Mouse (Mus musculus): ENCODE measurements around the gene Sncb. TPM values are rescaled to one million over a fixed set of nuclear protein-coding genes. Genes with fewer than 3 reads are reported as not detected.
"Not testable (repeated sequence)": the region's sequence is repeated elsewhere in the genome, so short reads cannot be mapped to it uniquely, and the experiment has no call there.

The Sncb gene
- total and polyA plus RNA-seq, 2 experiments from 2014 or later: 111 to 222 TPM

DNA sequence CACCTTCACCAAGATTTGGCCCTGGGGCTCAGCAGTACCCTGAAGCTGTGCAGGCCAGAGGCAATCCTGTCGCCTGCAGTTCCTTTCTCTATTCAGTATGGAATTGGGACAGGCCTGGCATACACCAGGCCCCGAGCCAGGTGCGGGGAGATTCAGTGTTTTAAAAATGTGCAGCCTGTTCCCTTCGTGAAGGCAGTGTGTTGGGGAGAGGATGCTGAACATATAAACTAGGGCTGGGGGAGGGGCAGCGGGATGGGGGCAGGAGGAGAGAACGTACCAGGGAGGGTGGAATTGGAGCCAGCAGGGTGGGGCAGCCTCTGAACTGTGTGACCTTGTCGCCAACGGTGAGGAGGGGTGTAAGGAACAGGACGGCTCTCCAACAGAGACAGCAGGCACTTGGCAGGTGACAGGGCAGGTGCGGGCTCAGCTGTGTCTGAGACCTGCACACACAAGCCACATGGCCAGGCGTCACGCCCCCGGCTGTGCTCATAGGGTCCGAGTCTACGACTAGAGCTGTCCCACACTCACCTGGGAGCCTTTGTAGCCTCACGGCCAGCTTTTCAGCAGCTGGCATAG lies 27.7 kb upstream of the Sncb start:
- Histone ChIP-seq H3K36me3 (ENCODE audit: insufficient read depth, low read length) (no peaks in the 10 kb centered on the region), H3K4me2 (ENCODE audit: low read depth, low read length) (no peak overlapping the region), H3K27me3 (ENCODE audit: insufficient read depth, low read length) (no peaks in the 10 kb centered on the region), H3K9ac (replicated peaks; ENCODE audit: low read length) (no peak overlapping the region), H3K9me3 (ENCODE audit: low read length) (no peaks in the 10 kb centered on the region), H3K27ac (no peak overlapping the region), H3K4me1 (ENCODE audit: insufficient read depth, low read length) (no peaks in the 10 kb centered on the region), H3K4me3 (ENCODE audit: low read length) (no peak overlapping the region)
- 73% methylated on average over 16 of the region's 16 CpGs for WGBS
- DNase-seq (ENCODE audit: low spot score): no peak
- ATAC-seq: no peak
- no peak for TF ChIP-seq CTCF (IDR thresholded peaks at IDR 0.05; ENCODE audit: low read depth)

DNA sequence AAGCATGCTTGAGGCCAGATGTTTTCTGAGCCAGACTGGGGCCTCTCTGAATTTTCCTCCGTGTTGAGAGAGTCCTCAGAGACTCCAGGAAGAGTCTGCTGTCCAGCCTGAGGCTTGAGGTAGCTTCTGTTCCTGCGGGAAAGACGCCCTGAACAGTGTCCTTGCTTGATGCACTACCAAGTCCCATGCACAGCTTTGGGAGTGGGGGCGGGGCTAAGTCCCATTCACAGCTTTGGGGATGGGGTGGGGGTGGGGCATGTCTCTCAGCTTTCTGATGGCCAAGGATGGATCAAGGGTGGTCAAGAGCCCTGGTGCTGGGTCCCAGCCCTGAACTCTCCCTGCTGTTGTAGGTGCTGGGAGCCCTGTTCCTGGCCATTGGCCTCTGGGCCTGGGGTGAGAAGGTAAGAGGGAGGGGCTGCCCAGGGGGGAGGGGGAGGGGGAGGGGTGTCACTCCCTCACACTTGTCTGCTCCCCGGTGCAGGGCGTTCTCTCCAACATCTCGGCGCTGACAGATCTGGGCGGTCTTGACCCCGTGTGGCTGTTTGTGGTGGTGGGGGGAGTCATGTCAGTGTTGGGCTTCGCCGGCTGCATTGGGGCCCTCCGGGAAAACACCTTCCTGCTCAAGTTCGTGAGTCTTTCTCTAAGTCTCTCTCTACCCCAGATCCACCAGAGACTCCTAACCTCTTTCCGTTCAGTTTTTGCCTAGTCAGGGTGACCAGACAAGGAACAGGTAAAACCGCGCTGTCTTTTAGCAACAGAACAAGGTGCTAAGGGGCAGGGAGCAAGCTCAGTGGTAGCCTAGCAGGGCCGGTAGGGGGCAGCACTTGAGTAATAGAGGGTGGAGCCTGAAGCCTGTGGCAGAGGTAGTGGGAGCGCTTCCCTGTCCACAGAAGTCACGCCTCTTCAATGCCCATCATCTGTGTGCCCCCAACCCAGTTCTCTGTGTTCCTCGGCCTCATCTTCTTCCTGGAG lies 26.1 kb upstream of the Sncb start:
- no peak for ATAC-seq
- Histone ChIP-seq H3K9ac (replicated peaks; ENCODE audit: low read length) (no peak overlapping the region), H3K27me3 (ENCODE audit: insufficient read depth, low read length) (no peaks in the 10 kb centered on the region), H3K9me3 (ENCODE audit: low read length) (no peaks in the 10 kb centered on the region), H3K36me3 (ENCODE audit: insufficient read depth, low read length) (no peaks in the 10 kb centered on the region), H3K4me1 (ENCODE audit: insufficient read depth, low read length) (no peaks in the 10 kb centered on the region), H3K4me3 (ENCODE audit: low read length) (no peak overlapping the region), H3K27ac (no peak overlapping the region), H3K4me2 (ENCODE audit: low read depth, low read length) (no peak overlapping the region)
- 24% methylated on average over 21 of the region's 21 CpGs for WGBS
- peak; percentile 50 for TF ChIP-seq CTCF (IDR thresholded peaks at IDR 0.05; ENCODE audit: low read depth)
- DNase-seq (ENCODE audit: low spot score): no peak

DNA sequence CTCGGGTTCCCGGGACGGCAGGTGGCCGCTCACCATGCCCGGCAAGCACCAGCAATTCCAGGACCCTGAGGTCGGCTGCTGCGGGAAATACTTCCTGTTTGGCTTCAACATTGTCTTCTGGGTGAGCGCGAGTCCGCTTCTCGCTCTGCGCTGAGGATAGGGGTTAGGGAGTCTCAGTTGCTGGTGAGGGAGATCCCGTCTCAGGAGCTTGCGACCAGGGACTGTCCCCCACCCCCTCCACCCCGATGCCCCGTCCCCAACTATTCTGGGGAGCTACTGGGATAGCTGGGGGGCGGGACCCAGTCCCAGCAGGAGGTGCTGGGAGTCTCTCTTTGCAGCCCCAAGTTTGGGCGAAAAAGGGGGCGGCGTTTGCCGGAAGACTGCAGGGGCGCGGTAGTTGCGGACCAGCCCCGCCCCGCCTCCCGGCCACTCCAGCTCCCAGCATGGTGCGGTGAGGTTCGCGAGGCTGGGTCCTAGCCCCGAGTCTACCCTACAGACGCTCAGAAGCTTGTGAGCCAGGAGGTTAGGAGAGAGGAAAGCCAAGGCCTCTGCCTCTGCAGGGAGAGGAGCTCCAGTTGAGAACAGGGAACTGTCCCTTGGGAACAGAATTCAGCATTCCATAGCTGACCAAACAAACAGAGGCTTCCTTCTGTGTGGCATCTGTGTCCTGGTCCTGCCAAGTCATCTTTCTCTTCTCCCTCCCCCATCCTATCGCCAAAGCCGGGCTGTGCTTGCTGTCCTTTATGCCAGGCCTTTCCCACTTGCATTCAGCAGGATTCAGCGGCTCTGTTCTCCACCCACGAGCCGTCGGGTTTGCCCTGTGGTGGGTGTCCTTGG lies 23.4 kb upstream of the Sncb start:
- peak overlapping the region; percentile 56; the same call in 1 of the 2 replicates for H3K27ac ChIP-seq
- peak; percentile 47 for ATAC-seq
- H3K4me3 ChIP-seq (ENCODE audit: low read length): peak overlapping the region; percentile 61
- peak overlapping the region; percentile 64 for H3K9ac ChIP-seq (replicated peaks; ENCODE audit: low read length)
- H3K27me3 ChIP-seq (ENCODE audit: insufficient read depth, low read length): no peaks in the 10 kb centered on the region
- H3K36me3 ChIP-seq (ENCODE audit: insufficient read depth, low read length): no peaks in the 10 kb centered on the region
- H3K4me1 ChIP-seq (ENCODE audit: insufficient read depth, low read length): no peaks in the 10 kb centered on the region
- H3K9me3 ChIP-seq (ENCODE audit: low read length): no peaks in the 10 kb centered on the region
- peak overlapping the region; percentile 92 for H3K4me2 ChIP-seq (ENCODE audit: low read depth, low read length)
- TF ChIP-seq CTCF (IDR thresholded peaks at IDR 0.05; ENCODE audit: low read depth): no peak
- peak; percentile 59 for DNase-seq (ENCODE audit: low spot score)
- 1% methylated on average over 38 of the region's 38 CpGs for WGBS

DNA sequence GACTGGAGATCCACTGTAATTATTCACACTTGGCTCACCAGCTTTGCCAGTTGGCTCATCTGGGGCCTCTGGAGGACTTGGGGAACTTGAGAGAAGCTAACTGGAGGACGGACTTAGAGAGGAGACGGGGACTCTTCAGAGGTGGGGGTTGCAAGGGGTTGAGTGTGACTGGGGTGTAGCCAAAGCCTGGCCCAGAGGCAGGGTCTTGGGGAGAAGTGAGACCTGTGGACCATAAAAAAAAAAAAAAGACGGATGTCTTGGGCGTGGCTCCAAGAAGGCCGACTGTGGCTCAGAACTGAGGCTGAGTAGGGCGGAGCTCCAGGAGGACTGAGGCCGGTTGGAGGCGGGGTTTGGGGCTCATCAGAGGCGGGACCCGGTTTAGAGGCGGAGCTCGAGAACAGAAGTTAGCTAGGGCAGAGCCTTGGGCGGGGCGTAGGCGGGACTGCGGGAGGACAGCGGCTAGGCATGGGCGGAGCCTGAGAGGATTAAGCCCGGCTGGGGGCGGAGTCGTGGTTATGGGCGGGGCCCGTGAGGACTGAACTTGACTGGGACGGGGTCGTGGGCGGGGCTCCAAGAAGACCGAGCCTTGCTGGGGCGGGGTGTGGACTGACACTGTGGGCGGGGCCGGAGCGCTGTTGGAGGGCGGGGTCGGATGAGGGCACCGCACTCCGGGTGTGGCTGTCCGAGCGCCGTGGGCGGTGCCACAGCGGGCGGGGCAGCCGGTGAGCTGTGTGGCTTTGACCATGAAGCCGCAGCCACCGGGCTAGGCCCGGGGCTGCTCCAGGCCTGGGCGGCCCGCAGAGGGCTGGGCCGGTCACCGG lies 22.6 kb upstream of the Sncb start, which contains the start of gene Tspan17:
Gene Tspan17, plus strand, starts transcription at position 638 of the 821 bp plus-strand sequence.
- ATAC-seq (peak; percentile 91), DNase-seq (ENCODE audit: low spot score) (peak; percentile 95)
- Histone ChIP-seq H3K4me2 (ENCODE audit: low read depth, low read length) (peak within 1 kb of the TSS; percentile 92), H3K4me3 (ENCODE audit: low read length) (peak within 1 kb of the TSS; percentile 61), H3K9ac (replicated peaks; ENCODE audit: low read length) (peak within 1 kb of the TSS; percentile 64), H3K9me3 (ENCODE audit: low read length) (no peaks in the 10 kb centered on the region), H3K27me3 (ENCODE audit: insufficient read depth, low read length) (no peaks in the 10 kb centered on the region), H3K4me1 (ENCODE audit: insufficient read depth, low read length) (no peaks in the 10 kb centered on the region), H3K36me3 (ENCODE audit: insufficient read depth, low read length) (no peaks in the 10 kb centered on the region), H3K27ac (peak within 1 kb of the TSS; percentile 56; the same call in 1 of the 2 replicates)
- 2% methylated on average over 48 of the region's 49 CpGs for WGBS
- no peak for TF ChIP-seq CTCF (IDR thresholded peaks at IDR 0.05; ENCODE audit: low read depth)

DNA sequence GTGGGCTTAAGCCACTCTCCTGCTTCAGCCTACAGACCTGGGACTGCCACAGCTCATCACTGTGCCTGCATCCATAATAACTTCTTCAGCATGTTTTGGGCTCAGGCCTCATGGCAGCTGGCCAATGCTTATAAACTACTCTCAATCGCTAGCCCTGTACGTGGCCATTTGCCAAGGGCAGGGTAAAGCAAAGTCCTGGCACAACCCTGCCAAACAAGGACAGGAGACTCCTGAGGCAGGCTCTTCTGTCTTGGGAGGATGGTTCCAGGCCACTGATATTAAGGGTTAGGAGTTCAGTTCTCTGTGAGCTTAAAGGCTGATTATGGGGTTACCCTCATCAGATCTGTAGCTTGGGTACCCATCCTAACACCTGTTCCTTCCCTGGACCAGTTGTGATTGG lies 21.2 kb upstream of the Sncb start:
- H3K9me3 ChIP-seq (ENCODE audit: low read length); DNase-seq (ENCODE audit: low spot score); H3K4me1 ChIP-seq (ENCODE audit: insufficient read depth, low read length); H3K4me2 ChIP-seq (ENCODE audit: low read depth, low read length); H3K4me3 ChIP-seq (ENCODE audit: low read length); H3K9ac ChIP-seq (replicated peaks; ENCODE audit: low read length); ATAC-seq; H3K36me3 ChIP-seq (ENCODE audit: insufficient read depth, low read length); H3K27ac ChIP-seq; H3K27me3 ChIP-seq (ENCODE audit: insufficient read depth, low read length): not testable (repeated sequence)
- 43% methylated on average over 2 of the region's 2 CpGs for WGBS

DNA sequence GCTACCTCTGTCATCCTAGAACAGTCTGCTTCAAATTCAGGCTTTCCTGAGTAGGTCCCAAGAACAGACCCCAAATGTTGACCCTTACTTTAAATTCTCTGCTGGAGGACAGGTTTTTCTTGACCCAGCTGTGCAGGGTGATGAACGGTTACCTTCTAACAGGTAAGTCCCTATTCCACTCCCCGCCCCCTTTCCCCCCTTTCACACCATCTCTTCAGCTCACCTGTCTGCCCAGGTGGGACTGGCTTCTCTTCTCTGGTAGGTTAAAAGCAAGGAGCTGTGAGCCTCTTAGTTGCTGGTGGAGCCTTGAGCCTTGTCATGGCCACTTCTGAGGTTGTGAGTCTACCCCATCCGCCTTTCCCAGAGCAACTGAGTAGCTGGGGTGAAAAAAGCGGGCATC lies 17.3 kb upstream of the Sncb start, which contains the start of gene Eif4e1b:
Gene Eif4e1b, plus strand, starts transcription at position 301 of the 400 bp plus-strand sequence.
- WGBS: 90% methylated on average over 4 of the region's 4 CpGs
- no peak within 1 kb of the TSS for H3K4me2 ChIP-seq (ENCODE audit: low read depth, low read length)
- no peak for ATAC-seq

More for the DNA sequence above, 17.3 kb upstream of the Sncb start, which contains the start of gene Eif4e1b:
- DNase-seq (ENCODE audit: low spot score): no peak
- H3K36me3 ChIP-seq (ENCODE audit: insufficient read depth, low read length): no peaks in the 10 kb centered on the region
- H3K27ac ChIP-seq: no peak within 1 kb of the TSS
- no peaks in the 10 kb centered on the region for H3K27me3 ChIP-seq (ENCODE audit: insufficient read depth, low read length)
- H3K4me1 ChIP-seq (ENCODE audit: insufficient read depth, low read length): 0 out of 2 replicates have a peak, but pooled peaks cover 5% of the 10 kb centered on the region
- H3K9me3 ChIP-seq (ENCODE audit: low read length): no peaks in the 10 kb centered on the region
- H3K9ac ChIP-seq (replicated peaks; ENCODE audit: low read length): no peak within 1 kb of the TSS
- H3K4me3 ChIP-seq (ENCODE audit: low read length): no peak within 1 kb of the TSS
- TF ChIP-seq CTCF (IDR thresholded peaks at IDR 0.05; ENCODE audit: low read depth): no peak

All from hindbrain, postnatal 0 days (tissue).